Mouse (Mus musculus) cerebellum, adult 8-10 months (tissue): Measurements from ENCODE around the gene Tgfbr3.

Experiments
- DNase-seq: peaks from one replicate; pipeline ENCODE4 v3.0.0; 2022

The Tgfbr3 gene

GRCm38 (mm10) chr5:107067531-107067930 lies 221.9 kb downstream of the Tgfbr3 start:
- DNase-seq = no peak

- no peak for DNase-seq
These were observed 224.5 kb downstream of the Tgfbr3 start for GRCm38 (mm10) chr5:107064922-107065321.

GRCm38 (mm10) chr5:107062229-107062852 lies 227.1 kb downstream of the Tgfbr3 start:
- no peak for DNase-seq

- DNase-seq = no peak
These were observed 229.9 kb downstream of the Tgfbr3 start for GRCm38 (mm10) chr5:107059514-107059913.

GRCm38 (mm10) chr5:107058642-107059041 lies 230.8 kb downstream of the Tgfbr3 start:
- DNase-seq = no peak
